Mouse (Mus musculus) kidney, postnatal 0 days (tissue): ENCODE measurements at regions not wholly inside any gene's neighbourhood (a gene's known extent, or its start where the extent isn't known, plus 50 kb on each side); places are given as distances from the start of the nearest gene placed in this dataset.

Experiments
- ATAC-seq: fragments of 200-750 bp; cut with Nextera tagmentation; replicated peaks from 2 replicates; pipeline ENCODE4 v1.8.0; 2017; ENCODE audit warnings: low read depth, moderate number of reproducible peaks, moderate TSS enrichment, moderate library complexity; ENCODE audit not compliant: low FRiP score
- DNase-seq: peaks from one replicate; pipeline ENCODE4 v3.0.0-alpha.2; 2016; ENCODE audit warnings: low spot score
- H3K27ac ChIP-seq: fragments of 300-500 bp; sonication (generic); 2 replicates; pipeline ENCODE4 v1.5.1; 2014; ENCODE audit warnings: mild to moderate bottlenecking
- H3K27me3 ChIP-seq: fragments of 300-500 bp; sonication (generic); 2 replicates; pipeline ENCODE4 v1.6.1; 2014; ENCODE audit warnings: low read length, mixed read lengths; ENCODE audit not compliant: insufficient read depth
- H3K36me3 ChIP-seq: fragments of 300-500 bp; sonication (generic); 2 replicates; pipeline ENCODE4 v1.6.1; 2014; ENCODE audit warnings: low read length, mixed read lengths; ENCODE audit not compliant: insufficient read depth
- H3K4me1 ChIP-seq: fragments of 300-500 bp; sonication (generic); replicated peaks from 2 replicates; pipeline ENCODE4 v1.6.1; 2014; ENCODE audit warnings: antibody characterized with exemption, low read length, mixed read lengths; ENCODE audit not compliant: insufficient read depth
- H3K4me2 ChIP-seq: fragments of 300-500 bp; sonication (generic); 2 replicates; pipeline ENCODE4 v1.6.1; 2014; ENCODE audit warnings: mild to moderate bottlenecking, low read length, moderate library complexity, mixed read lengths
- H3K4me3 ChIP-seq: fragments of 300-500 bp; sonication (generic); replicated peaks from 2 replicates; pipeline ENCODE4 v1.5.1; 2014; ENCODE audit warnings: low read depth, low read length
- H3K9ac ChIP-seq: fragments of 300-500 bp; sonication (generic); 2 replicates; pipeline ENCODE4 v1.6.1; 2014; ENCODE audit warnings: low read depth, low read length
- H3K9me3 ChIP-seq: fragments of 300-500 bp; sonication (generic); replicated peaks from 2 replicates; pipeline ENCODE4 v1.6.1; 2016; ENCODE audit warnings: low read length, inconsistent platforms, mixed read lengths
- CTCF ChIP-seq: IDR thresholded peaks from 2 replicates; pipeline ENCODE4 v1.5.1; 2016; ENCODE audit warnings: antibody characterized with exemption, low read depth, mild to moderate bottlenecking, moderate library complexity
- WGBS: fragments of 180-500 bp; shearing (Covaris S2); extraction: QIAGEN DNeasy Blood & Tissue Kit; methylation state at CpG from one replicate; pipeline ENCODE4 v1.1.7; 2014; 5-methylcytosine and 5-hydroxymethylcytosine counted together

DNA sequence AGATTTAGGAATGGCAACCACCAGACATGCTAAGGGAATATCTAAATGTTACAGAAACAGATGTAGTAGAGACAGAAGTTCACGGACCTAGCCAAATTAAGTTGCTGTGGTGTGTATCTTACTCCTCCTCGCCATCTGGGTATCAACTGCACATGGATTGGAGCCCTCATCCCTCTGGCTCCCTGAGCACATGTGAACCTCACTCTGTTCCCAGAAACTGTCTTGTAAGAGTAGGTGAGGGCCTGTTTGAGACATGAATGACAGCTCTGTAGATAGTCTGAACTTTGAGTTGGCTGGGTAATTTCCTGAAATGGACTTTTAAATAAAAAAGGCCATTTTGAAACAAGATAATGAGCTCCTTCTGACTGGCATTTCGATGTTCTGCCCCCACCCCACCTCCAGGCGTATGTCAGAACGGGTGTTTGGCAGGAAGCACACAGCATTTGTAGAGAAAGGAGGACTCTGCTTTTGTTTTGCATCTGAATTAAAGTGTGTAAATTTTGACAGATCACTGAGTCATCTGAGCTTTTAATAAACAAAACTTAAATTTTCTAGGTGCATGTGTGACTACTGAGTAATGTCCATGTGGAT is 196.9 kb upstream of the Cep126 start:
- 71% methylated on average over 5 of the region's 5 CpGs for WGBS
- no peaks in the 10 kb centered on the region for H3K9me3 ChIP-seq
- H3K9ac ChIP-seq, result no peak overlapping the region
- no peak overlapping the region for H3K27ac ChIP-seq
- no peaks in the 10 kb centered on the region for H3K4me1 ChIP-seq
- no peak overlapping the region for H3K4me2 ChIP-seq
- TF ChIP-seq CTCF, result no peak
- no peak for DNase-seq
- H3K27me3 ChIP-seq, result no peaks in the 10 kb centered on the region
- H3K36me3 ChIP-seq, result no peaks in the 10 kb centered on the region
- no peak overlapping the region for H3K4me3 ChIP-seq
- ATAC-seq, result no peak

DNA sequence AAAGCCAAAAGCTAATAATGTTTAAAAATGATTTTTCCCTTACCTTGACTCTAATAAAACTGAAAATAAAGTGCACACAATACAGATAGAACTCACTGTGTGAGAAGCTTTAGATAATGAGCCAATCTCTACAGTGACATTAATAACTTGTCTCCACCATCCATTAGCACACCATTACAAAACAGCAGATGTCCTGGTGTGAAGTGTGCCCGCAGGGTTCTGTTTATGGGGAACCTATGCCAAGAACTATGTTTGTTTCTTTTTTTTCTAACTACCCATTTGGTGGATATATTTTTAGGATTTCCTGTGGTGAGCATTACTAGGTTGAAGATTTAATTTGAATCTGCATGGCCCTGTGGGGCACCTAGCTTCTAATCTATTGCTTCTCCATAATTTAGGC is 203.3 kb upstream of the Trpc6 start:
- Histone ChIP-seq H3K27ac (no peak overlapping the region), H3K9ac (no peak overlapping the region), H3K36me3 (no peaks in the 10 kb centered on the region), H3K4me1 (no peaks in the 10 kb centered on the region), H3K9me3 (no peaks in the 10 kb centered on the region), H3K4me2 (no peak overlapping the region), H3K4me3 (no peak overlapping the region), H3K27me3 (no peaks in the 10 kb centered on the region)
- ATAC-seq (no peak), DNase-seq (no peak)
- WGBS, result 78% methylated on average over 1 of the region's 1 CpGs
- TF ChIP-seq CTCF, result no peak

DNA sequence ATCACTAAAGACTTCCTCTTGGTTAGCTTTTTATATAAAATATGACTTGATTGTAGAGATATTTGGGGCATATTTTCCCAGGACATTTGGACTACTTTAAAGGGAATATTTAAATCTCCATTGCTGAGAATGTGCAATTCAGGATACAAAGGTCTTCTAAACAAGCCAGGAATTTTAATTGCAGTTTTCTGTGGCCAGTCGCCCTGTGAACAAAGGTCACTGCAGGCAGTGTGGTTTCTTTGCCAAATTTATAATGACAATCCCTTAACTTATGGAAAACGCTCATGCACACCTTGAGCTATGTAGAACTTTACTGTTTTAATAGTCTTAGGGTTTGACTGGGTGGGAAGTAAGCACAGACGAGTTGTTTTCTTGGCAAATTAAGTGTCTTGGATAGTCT is 192.9 kb upstream of the Trpc6 start:
- TF ChIP-seq CTCF, result no peak
- Histone ChIP-seq H3K27ac (no peak overlapping the region), H3K36me3 (no peaks in the 10 kb centered on the region), H3K27me3 (no peaks in the 10 kb centered on the region), H3K4me1 (no peaks in the 10 kb centered on the region), H3K9ac (no peak overlapping the region), H3K4me3 (no peak overlapping the region), H3K9me3 (no peaks in the 10 kb centered on the region), H3K4me2 (no peak overlapping the region)
- ATAC-seq (no peak; the same call in 1 of the 2 replicates), DNase-seq (peak; percentile 8)
- WGBS, result 46% methylated on average over 3 of the region's 3 CpGs
